Mouse (Mus musculus) urinary bladder, postnatal 14 days (tissue): Measurements from ENCODE around the gene Ankle1.

Source experiments
- DNase-seq: peaks from one replicate; pipeline ENCODE4 v3.0.0; 2021; ENCODE audit warnings: low spot score

Ankle1 gene

DNA sequence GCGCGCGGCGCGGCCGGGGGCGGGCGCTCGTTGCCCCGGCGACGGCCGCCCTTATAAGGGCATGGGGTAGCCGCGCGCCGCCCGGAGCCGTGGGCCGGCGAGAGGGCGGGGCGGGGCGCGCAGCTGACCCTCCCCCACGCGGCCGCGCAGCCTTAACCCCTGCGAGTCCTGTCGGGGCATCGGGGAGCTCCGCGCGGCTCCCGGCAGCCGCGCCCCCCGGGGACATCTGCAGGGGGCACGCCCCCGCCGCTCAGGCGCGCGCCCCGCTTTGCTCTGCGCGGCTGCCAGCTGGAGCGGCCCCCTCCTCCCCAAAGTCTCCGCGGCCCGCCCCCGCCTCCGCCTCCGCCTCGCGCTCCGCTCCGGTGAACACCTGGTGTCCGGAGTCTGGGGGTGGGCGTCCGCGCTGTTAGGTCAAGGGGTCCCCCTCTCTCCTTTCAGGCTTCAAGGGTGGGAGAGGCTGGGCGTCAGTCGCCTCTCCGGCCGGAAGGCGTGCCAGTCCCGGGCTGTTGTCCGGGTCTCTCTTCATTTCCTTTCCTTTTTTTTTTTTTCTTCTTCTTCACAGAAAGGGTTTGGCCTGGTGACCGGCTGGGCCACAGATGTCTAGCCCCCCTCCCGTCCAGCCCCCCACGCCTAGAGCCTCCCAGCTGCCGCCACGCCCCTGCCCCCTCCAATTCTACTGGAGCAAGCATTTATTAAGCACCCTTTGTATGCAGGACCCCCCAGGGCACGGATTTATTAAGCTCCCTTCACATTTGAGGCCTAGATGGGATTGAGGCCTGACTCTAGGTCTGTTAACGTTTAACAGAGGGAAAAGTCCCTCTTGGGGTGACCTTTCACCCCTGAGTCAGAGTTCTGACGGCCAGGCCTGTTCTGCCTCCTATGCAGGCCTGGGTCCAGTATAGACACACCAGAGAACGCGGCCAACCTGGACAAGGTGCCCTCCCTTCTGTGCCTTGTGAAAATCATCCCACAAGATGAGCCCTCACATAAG lies 23.5 kb upstream of the Ankle1 start:
- DNase-seq, result peak; percentile 89

DNA sequence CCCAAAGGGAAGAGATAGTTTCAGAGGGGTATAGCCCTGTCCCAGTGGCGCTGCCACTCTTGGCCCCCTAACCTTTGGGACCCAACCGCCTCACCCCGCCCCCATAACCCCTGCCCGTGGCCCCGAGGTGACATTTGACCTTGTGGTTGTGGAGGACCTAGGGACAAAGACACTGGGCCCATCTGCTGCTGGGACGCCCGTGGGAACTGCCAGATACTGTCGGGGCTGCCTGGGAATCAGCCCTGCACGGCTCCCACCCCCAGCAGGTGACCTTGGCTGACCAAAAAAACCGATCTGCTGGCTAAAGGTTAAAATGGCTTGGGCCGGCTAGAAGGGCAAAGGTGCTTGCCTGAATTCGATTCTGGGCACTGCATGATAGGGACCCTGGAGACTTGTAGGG lies 22.4 kb upstream of the Ankle1 start:
- no peak for DNase-seq

DNA sequence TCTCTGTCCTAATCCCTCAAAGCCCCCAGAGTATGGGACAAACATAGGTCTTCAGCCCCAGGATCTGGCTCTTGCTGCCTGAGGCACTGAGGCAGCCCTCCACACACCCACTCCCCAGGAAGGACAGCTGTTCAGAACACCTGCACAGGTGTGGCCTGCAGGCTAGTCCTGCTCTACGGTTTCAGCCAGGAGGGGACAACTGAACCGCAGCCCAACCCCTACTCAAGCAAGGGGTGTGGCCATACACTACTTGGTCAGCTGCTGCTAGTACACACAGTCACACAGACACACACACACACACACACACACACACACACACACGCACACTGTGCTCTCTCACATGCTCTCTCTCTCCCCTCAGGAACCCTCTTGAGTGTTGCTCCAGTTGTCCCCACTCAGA lies 21.9 kb upstream of the Ankle1 start:
- DNase-seq, result no peak

DNA sequence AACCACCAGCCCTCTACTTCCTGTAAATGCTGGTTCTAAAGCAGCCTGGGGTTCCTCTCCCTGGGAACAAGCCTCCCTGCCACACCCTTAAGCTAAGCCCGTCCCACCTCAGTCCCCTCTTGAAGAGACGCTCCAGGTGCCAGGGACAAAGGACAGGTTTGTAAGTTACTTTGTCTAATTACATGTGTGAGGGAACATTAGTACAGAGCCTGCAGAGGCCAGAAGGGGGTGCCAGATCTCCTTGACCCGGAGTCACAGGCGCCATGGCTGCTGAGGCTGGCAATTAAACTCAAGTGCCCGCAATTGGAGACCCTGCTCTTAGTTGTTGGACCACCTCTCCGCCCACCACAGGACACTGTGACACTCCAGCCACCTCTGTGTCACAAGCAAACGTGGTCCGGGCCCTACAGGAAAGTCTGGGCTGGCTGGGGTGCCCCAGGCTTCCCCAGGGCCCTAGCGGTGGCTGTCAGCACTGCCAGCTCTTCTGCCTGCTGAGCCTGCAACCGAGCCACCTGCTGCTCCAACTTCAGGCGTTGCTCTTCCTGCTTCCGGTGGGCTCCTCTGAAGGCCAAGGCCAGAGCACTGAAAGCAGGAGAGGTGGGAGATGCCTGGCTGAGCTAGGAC lies 20.5 kb upstream of the Ankle1 start:
- DNase-seq, result no peak

DNA sequence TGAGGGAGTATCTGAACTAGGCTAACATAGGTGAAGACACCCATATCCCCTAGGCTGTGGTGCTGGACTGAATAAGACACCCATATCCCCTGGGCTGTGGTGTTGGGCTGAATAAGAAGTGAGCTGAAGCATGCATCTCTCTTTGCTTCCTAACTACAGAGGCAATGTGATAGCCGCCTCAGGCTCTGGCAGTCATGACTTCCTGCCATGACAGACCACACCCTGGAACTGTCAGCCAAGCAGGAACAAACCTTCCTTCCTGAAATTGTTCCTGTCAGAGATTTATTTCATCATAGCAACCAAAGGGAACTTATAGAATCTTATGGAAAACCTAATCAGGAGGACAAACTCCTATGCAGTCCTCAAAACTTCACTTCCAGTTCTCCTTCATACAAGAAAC lies 17.5 kb upstream of the Ankle1 start:
- no peak for DNase-seq

- no peak for DNase-seq
Measured at GRCm38 (mm10) chr8:71391696-71392095, 14.1 kb upstream of the Ankle1 start.

DNA sequence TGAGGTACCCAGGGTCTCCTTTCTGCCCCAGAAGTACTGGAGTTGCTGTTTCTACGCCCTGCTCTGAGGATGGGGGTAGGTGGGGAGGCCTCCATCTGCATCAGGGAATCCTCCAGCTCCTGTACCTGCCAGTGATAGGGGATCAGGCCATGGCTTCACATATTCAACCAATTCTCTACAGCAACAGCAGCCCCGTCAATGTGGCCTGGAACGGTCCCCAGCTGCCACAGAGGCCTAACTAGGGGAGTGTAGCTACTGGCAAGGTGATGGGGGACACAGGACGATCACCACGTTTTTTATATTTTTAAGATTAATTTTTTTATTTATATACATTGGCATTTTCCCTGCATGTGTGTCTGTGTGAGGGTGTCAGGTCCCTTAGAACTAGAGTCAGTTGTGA lies 13.4 kb upstream of the Ankle1 start:
- DNase-seq, result no peak

- no peak for DNase-seq
Measured at GRCm38 (mm10) chr8:71392871-71393270, 12.9 kb upstream of the Ankle1 start.

- DNase-seq, result no peak
Measured at GRCm38 (mm10) chr8:71394481-71394880, 11.3 kb upstream of the Ankle1 start.

GRCm38 (mm10) chr8:71395071-71395470 lies 10.7 kb upstream of the Ankle1 start:
- no peak for DNase-seq

GRCm38 (mm10) chr8:71395629-71396028 lies 10.2 kb upstream of the Ankle1 start, which contains the start of gene Ushbp1:
Gene Ushbp1, minus strand, starts transcription at chr8:71395802.
- no peak for DNase-seq

DNA sequence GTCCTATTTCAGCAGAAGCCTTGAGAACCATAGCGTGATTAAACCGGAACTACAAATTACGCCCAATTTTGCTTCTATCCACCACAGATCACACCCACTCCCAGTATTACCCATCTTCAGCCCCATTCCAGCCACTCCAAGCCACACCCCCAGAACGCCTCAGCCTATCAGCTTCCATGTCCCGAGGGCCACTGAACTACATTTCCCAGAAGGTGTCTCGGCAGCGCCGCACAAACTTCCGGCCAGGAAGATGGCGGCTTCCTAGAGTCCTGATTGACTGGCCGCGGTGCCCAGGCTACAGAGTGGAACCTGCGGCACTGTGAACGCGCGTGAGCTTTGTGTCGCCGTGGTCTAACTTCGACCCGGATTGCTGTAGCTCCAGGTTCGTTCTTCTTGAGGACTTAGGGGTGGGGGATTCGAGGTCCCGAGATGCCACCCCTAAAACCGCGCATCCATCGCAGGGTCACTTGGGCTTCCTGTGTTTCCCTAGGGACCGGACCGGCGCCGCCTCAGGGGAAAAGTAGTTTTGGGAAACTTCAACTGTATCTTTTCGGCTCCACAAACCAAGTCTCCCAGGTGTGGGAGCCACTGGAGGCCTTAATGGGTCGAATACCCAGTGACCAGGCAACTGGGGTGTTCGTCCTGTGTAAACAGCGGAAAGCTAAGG lies 9.0 kb upstream of the Ankle1 start, which contains the start of gene Babam1:
TSS of gene Babam1 (plus strand) at position 223 of the 667 bp plus-strand sequence.
- peak; percentile 93 for DNase-seq

DNA sequence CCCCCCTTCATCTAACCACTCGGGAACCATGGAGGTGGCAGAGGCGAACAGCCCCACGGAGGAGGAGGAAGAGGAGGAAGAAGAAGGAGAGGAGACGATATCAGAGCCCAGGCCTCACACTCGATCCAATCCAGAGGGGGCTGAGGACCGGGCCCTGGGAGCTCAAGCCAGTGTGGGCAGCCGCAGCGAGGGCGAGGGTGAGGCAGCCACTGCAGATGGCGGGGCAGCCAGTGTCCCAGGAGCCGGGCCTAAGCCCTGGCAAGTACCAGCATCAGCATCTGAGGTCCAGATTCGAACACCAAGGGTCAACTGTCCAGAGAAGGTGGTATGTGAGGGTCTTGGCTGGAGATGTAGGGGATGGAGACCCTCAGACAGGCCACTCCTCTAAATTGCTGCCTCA lies 8.1 kb upstream of the Ankle1 start:
- DNase-seq, result no peak

DNA sequence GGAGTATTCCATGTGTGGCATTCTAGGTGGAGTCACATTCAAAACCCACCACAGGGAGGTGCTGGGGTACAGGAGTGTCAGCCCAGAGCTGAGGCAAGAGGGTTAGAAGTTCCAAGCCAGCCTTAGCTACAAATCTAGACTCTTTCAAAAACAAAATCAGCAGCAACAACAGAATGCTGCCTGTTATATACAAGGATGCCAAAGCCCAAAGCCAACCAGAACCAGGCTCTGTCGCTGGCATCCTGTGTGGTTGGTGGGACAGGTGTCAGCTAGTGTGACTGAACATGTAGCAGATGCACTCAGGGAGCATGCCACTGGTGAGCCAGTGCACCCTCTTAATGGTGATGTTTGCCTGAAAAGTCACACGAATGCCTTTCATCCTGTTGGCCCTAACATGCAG lies 5.0 kb upstream of the Ankle1 start:
- DNase-seq, result no peak

DNA sequence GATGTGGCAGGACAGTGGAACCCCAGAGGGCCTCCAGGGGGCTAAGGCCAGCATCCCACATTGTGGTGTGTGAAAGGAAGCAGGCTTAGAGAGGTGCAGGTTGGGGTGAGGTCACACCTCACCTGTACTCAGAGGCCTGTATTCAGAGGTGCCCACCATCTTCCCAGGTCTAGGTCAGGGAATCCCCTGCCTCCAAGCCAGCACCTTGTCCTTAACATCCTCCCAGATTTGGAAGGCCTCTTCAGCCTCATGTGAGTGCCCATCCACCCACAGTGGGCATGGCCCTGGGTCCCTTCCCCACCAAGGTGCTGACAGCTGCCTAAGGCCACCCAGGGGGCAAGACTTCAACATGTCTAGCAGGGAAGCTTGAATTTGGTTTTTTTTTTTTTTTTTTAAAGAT lies 4.4 kb upstream of the Ankle1 start:
- no peak for DNase-seq

DNA sequence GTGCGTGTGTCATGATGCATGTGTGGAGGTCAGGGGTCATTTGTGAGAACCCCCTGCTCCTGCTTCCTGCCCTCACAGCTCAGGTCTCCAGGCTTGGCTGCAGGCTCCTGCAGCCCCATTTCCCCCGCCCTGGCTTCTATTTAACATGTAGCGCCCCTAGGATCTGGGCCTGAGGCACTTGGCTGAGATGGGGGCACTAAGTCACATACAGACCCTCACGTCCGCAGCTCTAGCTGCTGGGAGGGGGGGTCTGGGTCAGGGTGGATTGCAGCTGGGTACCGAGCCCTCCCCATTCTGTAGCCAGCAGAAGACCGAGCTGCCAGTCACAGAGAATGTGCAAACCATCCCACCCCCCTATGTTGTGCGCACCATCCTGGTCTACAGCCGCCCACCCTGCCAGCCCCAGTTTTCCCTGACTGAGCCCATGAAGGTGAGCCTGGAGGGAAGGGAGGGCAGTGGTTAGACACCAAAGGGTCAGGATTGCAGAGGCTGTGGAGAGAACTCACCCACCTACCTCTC lies 3.3 kb upstream of the Ankle1 start:
- no peak for DNase-seq

GRCm38 (mm10) chr8:71403107-71403885 lies 2.5 kb upstream of the Ankle1 start:
- no peak for DNase-seq

- DNase-seq, result no peak
Measured at GRCm38 (mm10) chr8:71404011-71404410, 1.8 kb upstream of the Ankle1 start.

DNA sequence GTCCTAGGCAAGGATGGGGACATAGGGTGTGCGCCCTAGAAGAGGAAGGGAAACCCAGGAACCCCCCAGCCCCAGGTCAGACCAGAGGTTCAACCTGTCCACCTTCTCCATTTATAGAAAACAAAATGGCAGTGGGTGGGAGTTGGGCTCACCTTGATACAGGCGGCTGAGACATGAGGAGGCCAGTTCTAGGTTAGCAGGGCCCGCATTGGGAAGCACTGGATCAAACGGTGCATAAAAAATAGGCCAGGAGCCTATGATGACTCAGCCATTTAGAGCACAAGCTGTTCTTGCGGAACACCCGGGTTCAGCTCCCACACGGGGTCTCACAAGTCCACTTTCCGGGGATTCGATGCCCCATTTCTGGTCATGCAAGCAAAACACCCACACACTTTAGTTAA lies 859 bp upstream of the Ankle1 start:
- DNase-seq, result no peak

DNA sequence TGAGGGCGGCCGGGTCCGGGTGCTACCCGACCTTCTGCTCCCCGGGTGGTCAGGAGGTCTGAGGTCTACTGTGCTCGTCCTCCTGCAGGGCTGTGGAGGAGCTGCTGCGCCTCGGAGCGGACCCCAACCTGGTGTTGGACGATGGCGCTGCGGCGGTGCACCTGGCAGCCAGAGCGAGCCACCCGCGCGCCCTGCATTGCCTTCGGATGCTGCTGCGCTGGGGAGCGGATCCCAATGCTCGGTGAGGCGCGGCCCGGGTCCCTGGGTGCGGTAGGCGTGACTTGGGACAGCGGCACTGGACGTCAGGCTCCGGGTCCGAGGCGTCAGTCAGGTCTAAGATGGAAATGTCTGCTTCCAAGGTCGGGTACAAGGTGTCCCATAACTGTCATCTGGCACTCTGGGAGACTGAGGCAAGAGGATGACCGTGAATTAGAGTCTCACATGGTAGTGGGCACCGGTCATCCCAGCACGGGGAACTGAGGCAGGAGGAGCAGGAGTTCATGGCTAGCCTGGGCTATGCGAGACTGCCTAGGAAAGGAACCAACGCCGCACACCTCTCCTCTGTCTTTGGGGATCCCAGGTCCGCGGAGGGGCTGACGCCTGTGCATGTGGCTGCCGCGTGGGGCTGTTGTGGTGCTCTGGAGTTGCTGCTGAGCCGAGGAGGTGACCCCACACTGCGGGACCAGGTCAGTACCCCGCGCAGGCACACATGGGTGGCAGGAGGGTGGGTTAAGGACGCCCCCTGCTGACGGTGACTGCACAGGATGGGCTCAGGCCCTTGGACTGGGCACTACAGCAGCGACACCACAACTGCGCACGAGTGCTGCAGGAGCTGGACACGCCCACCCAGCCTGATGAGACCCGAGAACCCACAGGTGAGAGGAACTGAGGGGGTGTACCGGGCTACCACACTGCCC lies 547 bp downstream of the Ankle1 start:
- peak; percentile 72 for DNase-seq

DNA sequence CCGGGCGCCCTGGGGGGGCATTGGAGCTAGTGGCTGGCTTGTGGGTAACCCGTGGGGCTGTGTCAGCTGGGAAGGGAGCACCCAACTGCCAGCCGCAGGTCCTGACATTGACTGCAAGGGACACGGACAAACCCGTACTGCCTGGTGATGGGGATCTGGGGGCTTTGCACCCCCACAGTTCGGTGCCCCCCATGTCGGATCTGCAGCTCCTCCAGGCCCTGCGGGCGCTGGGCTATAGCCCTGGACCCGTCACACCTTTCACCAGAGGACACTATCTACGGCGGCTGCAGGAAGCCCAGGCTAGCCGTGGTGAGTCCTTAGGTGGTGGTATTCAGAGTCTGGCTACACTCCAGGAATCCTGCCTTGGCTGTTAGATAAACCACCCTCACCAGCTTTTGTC lies 1.6 kb downstream of the Ankle1 start:
- DNase-seq, result no peak
